Mouse (Mus musculus) liver, adult 2 months (tissue): ENCODE measurements at regions not wholly inside any gene's neighbourhood (a gene's known extent, or its start where the extent isn't known, plus 50 kb on each side); places are given as distances from the start of the nearest gene placed in this dataset.

ENCODE experiments used
- DNase-seq: peaks from one replicate; pipeline ENCODE4 v3.0.0-alpha.2; 2011; ENCODE audit warnings: low read depth, low spot score; ENCODE audit errors: extremely low read depth
- H3K27ac ChIP-seq: fragments of 200-500 bp; replicated peaks from 2 replicates; pipeline ENCODE4 v1.5.1; 2012; ENCODE audit warnings: low read depth, mild to moderate bottlenecking, control low read depth, inconsistent platforms, low read length; ENCODE audit not compliant: insufficient read depth
- H3K27me3 ChIP-seq: fragments of 200-500 bp; 2 replicates; pipeline ENCODE4 v1.6.1; 2012; ENCODE audit warnings: mild to moderate bottlenecking, moderate library complexity, low read length, inconsistent platforms; ENCODE audit not compliant: control insufficient read depth, insufficient read depth
- H3K36me3 ChIP-seq: fragments of 200-500 bp; 2 replicates; pipeline ENCODE4 v1.6.1; 2012; ENCODE audit warnings: low read length, inconsistent platforms; ENCODE audit not compliant: control insufficient read depth, insufficient read depth
- H3K4me1 ChIP-seq: fragments of 200-500 bp; 2 replicates; pipeline ENCODE4 v1.6.1; 2011; ENCODE audit warnings: low read length; ENCODE audit not compliant: control insufficient read depth, insufficient read depth
- H3K4me3 ChIP-seq: fragments of 200-500 bp; 2 replicates; pipeline ENCODE4 v1.5.1; 2011; ENCODE audit warnings: low read depth, mild to moderate bottlenecking, control low read depth, low read length, moderate library complexity; ENCODE audit not compliant: insufficient read depth
- H3K79me2 ChIP-seq: fragments of 200-500 bp; 2 replicates; pipeline ENCODE4 v1.6.1; 2012; ENCODE audit warnings: inconsistent platforms, mild to moderate bottlenecking, low read length, moderate library complexity; ENCODE audit not compliant: control insufficient read depth, insufficient read depth
- H3K9ac ChIP-seq: fragments of 200-500 bp; 2 replicates; pipeline ENCODE4 v1.6.1; 2012; ENCODE audit warnings: low read depth, mild to moderate bottlenecking, control low read depth, inconsistent platforms, low read length
- CTCF ChIP-seq: fragments of 200-500 bp; IDR thresholded peaks from 2 replicates; pipeline ENCODE4 v1.5.1; 2011; ENCODE audit warnings: low read depth, low read length, control low read depth
- POLR2A ChIP-seq: fragments of 200-500 bp; IDR thresholded peaks from 2 replicates; pipeline ENCODE4 v1.6.1; 2011; ENCODE audit warnings: low read length, control low read depth; ENCODE audit not compliant: insufficient read depth; ENCODE audit errors: extremely low read depth
- WGBS: fragments of 180-500 bp; shearing (Covaris S2); methylation state at CpG from one replicate; pipeline ENCODE4 v1.1.7; 2018; 5-methylcytosine and 5-hydroxymethylcytosine counted together

- Histone ChIP-seq H3K27me3 (peaks cover 4% of the 10 kb centered on the region; the same call in 1 of the 2 replicates), H3K4me3 (no peak overlapping the region), H3K27ac (no peak overlapping the region), H3K4me1 (no peaks in the 10 kb centered on the region), H3K79me2 (no peaks in the 10 kb centered on the region), H3K36me3 (no peaks in the 10 kb centered on the region), H3K9ac (no peak overlapping the region)
- WGBS, result 89% methylated on average over 2 of the region's 2 CpGs
- DNase-seq, result no peak
- no peak for TF ChIP-seq CTCF
- no peak for TF ChIP-seq POLR2A
These were observed 62.7 kb downstream of the Smim20 start for GRCm38 (mm10) chr5:53329591-53329990.

DNA sequence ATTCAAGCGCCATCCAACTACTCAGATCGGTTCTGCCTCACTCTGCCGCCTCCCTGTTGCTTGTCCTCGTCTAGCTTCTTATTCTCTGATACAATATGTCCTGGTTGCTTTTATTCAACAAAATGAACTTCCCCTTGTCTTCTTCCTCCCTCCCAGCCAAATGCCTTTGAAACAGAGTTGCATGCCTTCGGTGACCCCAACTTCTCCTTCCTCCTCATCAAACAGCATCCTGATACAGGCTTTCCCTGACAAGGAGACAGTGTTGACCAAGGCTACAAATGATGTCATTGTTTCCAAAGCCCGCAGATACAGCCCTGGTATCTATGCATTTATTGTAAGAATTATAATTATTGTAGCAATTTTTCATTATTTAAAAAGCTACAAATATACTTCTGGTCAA, 69.8 kb downstream of the Smim20 start:
- Histone ChIP-seq H3K9ac (no peak overlapping the region), H3K27ac (no peak overlapping the region), H3K4me3 (no peak overlapping the region), H3K79me2 (no peaks in the 10 kb centered on the region), H3K36me3 (no peaks in the 10 kb centered on the region), H3K4me1 (no peaks in the 10 kb centered on the region), H3K27me3 (peaks cover 4% of the 10 kb centered on the region; the same call in 1 of the 2 replicates)
- 74% methylated on average over 6 of the region's 6 CpGs for WGBS
- no peak for DNase-seq
- TF ChIP-seq CTCF (no peak), POLR2A (no peak)

DNA sequence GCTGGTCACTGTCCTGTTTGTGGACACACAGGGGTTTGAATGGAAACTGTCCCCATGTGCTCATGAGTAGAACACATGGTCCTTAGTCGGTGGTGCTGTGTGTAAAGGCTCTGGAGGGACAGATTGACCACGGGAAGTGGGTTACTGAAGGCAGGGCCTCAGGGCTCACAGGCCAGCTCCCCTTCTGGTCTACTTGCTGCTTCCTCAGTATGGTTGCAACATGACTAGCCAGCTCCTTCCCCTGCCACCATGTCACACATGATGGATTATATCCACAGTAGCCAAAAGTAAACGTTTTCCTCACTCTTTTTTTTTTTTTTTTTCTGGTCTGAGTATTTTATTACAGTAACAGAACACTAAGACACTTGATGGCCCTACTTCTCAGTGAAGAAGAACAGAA, 70.9 kb downstream of the Smim20 start:
- no peaks in the 10 kb centered on the region for H3K79me2 ChIP-seq
- DNase-seq, result no peak
- H3K9ac ChIP-seq, result no peak overlapping the region
- TF ChIP-seq POLR2A, result no peak
- no peak for TF ChIP-seq CTCF
- no peaks in the 10 kb centered on the region for H3K36me3 ChIP-seq
- H3K27ac ChIP-seq, result no peak overlapping the region
- no peaks in the 10 kb centered on the region for H3K4me1 ChIP-seq
- peaks cover 4% of the 10 kb centered on the region; the same call in 1 of the 2 replicates for H3K27me3 ChIP-seq
- 41% methylated on average over 3 of the region's 3 CpGs for WGBS
- H3K4me3 ChIP-seq, result no peak overlapping the region

DNA sequence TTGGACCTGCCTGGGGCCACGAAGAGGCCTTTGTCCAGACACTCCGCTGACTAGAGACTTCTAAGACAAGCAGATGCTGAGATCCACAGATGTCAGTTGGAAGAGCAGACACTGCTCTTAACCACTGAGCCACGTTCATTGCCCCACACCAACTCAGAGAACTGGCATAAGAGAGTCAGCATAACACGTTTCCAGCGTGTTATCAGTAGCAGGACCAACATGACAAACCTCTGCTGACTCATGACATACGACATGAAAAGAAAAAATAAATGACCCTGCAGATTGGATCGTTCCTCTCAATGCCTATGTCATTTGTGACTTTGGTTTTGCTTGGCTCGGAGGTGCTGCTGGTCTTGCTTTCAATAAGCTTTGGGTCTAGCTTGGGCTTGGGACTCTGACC, 78.3 kb downstream of the Smim20 start:
- H3K79me2 ChIP-seq, result no peaks in the 10 kb centered on the region
- no peaks in the 10 kb centered on the region for H3K27me3 ChIP-seq
- no peak for TF ChIP-seq POLR2A
- no peak for TF ChIP-seq CTCF
- H3K9ac ChIP-seq, result no peak overlapping the region
- H3K27ac ChIP-seq, result no peak overlapping the region
- H3K4me3 ChIP-seq, result no peak overlapping the region
- 79% methylated on average over 8 of the region's 8 CpGs for WGBS
- H3K4me1 ChIP-seq, result no peaks in the 10 kb centered on the region
- no peak for DNase-seq
- H3K36me3 ChIP-seq, result no peaks in the 10 kb centered on the region

DNA sequence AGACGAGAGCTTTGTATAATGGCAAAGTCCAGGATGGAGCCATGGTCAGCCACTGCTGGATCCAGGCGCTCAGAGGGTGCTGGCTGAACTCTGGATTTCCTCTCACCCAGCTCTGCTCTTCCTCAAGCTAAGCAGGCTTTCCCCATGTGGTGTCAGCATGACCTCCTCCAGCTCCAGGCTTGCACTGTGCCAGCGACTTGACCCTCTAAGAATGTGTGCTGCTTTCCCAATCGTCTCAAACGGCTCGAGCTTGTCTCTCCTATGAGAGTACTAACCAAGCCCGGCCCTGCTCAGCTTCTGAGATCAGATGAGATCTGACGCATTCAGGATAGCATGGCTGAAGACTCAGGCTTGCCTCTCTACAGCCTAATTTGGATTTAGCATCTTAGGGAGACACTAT, 79.1 kb downstream of the Smim20 start:
- Histone ChIP-seq H3K4me3 (no peak overlapping the region), H3K9ac (no peak overlapping the region), H3K36me3 (no peaks in the 10 kb centered on the region), H3K27me3 (no peaks in the 10 kb centered on the region), H3K27ac (no peak overlapping the region), H3K79me2 (no peaks in the 10 kb centered on the region), H3K4me1 (no peaks in the 10 kb centered on the region)
- no peak for TF ChIP-seq CTCF
- TF ChIP-seq POLR2A, result no peak
- 34% methylated on average over 8 of the region's 8 CpGs for WGBS
- peak; percentile 13 for DNase-seq

GRCm38 (mm10) chr5:53346756-53347155, 79.9 kb downstream of the Smim20 start:
- Histone ChIP-seq H3K4me3 (no peak overlapping the region), H3K36me3 (no peaks in the 10 kb centered on the region), H3K27me3 (no peaks in the 10 kb centered on the region), H3K9ac (no peak overlapping the region), H3K4me1 (no peaks in the 10 kb centered on the region), H3K27ac (no peak overlapping the region), H3K79me2 (no peaks in the 10 kb centered on the region)
- WGBS, result 11% methylated on average over 8 of the region's 8 CpGs
- TF ChIP-seq CTCF (no peak), POLR2A (no peak)
- DNase-seq, result peak; percentile 5
